Mouse (Mus musculus): ENCODE measurements around the gene Ube2f. TPM values are rescaled to one million over a fixed set of nuclear protein-coding genes. Genes with fewer than 3 reads are reported as not detected.

The Ube2f gene
- polyA plus RNA-seq, 1 experiment from 2014 or later: 55.5 TPM

DNA sequence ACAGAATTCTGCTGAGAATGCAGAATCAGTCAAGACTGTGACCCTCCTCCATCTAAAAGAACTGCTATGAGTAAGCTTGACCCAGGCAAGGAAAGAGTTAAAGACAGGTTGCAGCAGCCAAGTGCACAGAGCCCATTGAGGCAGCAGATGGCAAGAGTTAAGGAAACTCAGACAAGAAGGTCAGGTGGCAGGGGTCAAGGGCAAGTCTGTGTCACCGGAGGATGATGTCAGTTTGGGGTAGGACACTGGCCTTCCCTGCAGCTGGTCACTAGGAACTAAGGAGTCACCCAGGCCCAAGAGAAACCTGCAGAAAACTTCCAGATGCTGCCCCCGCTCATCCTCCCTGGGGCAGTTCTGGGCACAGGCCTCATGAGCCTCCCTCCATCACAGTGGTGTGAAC is 74.5 kb downstream of the Ube2f start:
- no peaks in the 10 kb centered on the region for H3K36me3 ChIP-seq (ENCODE audit: control insufficient read depth, insufficient read depth)
- 84% methylated on average over 2 of the region's 2 CpGs for WGBS
- H3K4me2 ChIP-seq (replicated peaks; ENCODE audit: low read depth): no peak overlapping the region
- no peaks in the 10 kb centered on the region for H3K27me3 ChIP-seq (replicated peaks; ENCODE audit: control insufficient read depth, insufficient read depth, low read length)
- no peaks in the 10 kb centered on the region for H3K4me1 ChIP-seq (replicated peaks; ENCODE audit: control insufficient read depth, insufficient read depth, low read length)
- no peak for ATAC-seq
- TF ChIP-seq CTCF (IDR thresholded peaks at IDR 0.05; ENCODE audit: low read depth): no peak
- no peak overlapping the region for H3K9ac ChIP-seq (ENCODE audit: low read depth, low read length)
- H3K9me3 ChIP-seq (ENCODE audit: control insufficient read depth): no peaks in the 10 kb centered on the region
- H3K27ac ChIP-seq (ENCODE audit: low read depth, low read length): no peak overlapping the region
- no peak overlapping the region for H3K4me3 ChIP-seq (ENCODE audit: low read depth, low read length)

GRCm38 (mm10) chr1:91325488-91326042 is 75.5 kb downstream of the Ube2f start:
- no peak overlapping the region for H3K4me3 ChIP-seq (ENCODE audit: low read depth, low read length)
- no peak overlapping the region for H3K4me2 ChIP-seq (replicated peaks; ENCODE audit: low read depth)
- no peak for ATAC-seq
- no peaks in the 10 kb centered on the region for H3K9me3 ChIP-seq (ENCODE audit: control insufficient read depth)
- H3K9ac ChIP-seq (ENCODE audit: low read depth, low read length): no peak overlapping the region
- no peaks in the 10 kb centered on the region for H3K27me3 ChIP-seq (replicated peaks; ENCODE audit: control insufficient read depth, insufficient read depth, low read length)
- no peaks in the 10 kb centered on the region for H3K36me3 ChIP-seq (ENCODE audit: control insufficient read depth, insufficient read depth)
- H3K4me1 ChIP-seq (replicated peaks; ENCODE audit: control insufficient read depth, insufficient read depth, low read length): no peaks in the 10 kb centered on the region
- 59% methylated on average over 4 of the region's 4 CpGs for WGBS
- TF ChIP-seq CTCF (IDR thresholded peaks at IDR 0.05; ENCODE audit: low read depth): no peak
- no peak overlapping the region for H3K27ac ChIP-seq (ENCODE audit: low read depth, low read length)

- 50% methylated on average over 4 of the region's 4 CpGs for WGBS
- Histone ChIP-seq H3K27ac (ENCODE audit: low read depth, low read length) (no peak overlapping the region), H3K4me1 (replicated peaks; ENCODE audit: control insufficient read depth, insufficient read depth, low read length) (no peaks in the 10 kb centered on the region), H3K36me3 (ENCODE audit: control insufficient read depth, insufficient read depth) (no peaks in the 10 kb centered on the region), H3K9me3 (ENCODE audit: control insufficient read depth) (no peaks in the 10 kb centered on the region), H3K27me3 (replicated peaks; ENCODE audit: control insufficient read depth, insufficient read depth, low read length) (no peaks in the 10 kb centered on the region), H3K4me2 (replicated peaks; ENCODE audit: low read depth) (no peak overlapping the region), H3K9ac (ENCODE audit: low read depth, low read length) (no peak overlapping the region), H3K4me3 (ENCODE audit: low read depth, low read length) (no peak overlapping the region)
- ATAC-seq: no peak
- no peak for TF ChIP-seq CTCF (IDR thresholded peaks at IDR 0.05; ENCODE audit: low read depth)
Measured at GRCm38 (mm10) chr1:91332102-91332501, 82.0 kb downstream of the Ube2f start.

DNA sequence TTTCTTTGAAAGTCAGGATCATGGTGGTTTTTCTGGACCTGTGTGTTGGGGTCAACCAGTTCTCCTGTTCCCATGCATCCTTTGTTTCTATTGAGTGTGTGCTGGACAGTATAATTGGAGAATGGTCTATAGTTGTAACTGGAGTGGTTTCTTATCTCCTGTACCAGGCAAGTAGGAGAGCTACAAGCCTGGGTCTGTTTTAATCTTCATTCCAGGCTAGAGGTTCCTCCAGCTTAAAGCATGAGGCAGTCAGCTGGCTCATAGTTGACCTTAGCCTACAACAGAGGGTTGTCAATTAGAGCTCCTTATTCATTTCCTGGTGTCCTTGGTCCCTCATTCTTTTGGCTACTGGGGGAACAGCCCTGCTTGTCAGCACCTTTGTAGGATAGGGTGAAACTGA is 83.5 kb downstream of the Ube2f start:
- Histone ChIP-seq H3K27me3 (replicated peaks; ENCODE audit: control insufficient read depth, insufficient read depth, low read length) (no peaks in the 10 kb centered on the region), H3K4me3 (ENCODE audit: low read depth, low read length) (no peak overlapping the region), H3K27ac (ENCODE audit: low read depth, low read length) (no peak overlapping the region), H3K9me3 (ENCODE audit: control insufficient read depth) (no peaks in the 10 kb centered on the region), H3K36me3 (ENCODE audit: control insufficient read depth, insufficient read depth) (no peaks in the 10 kb centered on the region), H3K9ac (ENCODE audit: low read depth, low read length) (no peak overlapping the region), H3K4me1 (replicated peaks; ENCODE audit: control insufficient read depth, insufficient read depth, low read length) (no peaks in the 10 kb centered on the region), H3K4me2 (replicated peaks; ENCODE audit: low read depth) (no peak overlapping the region)
- TF ChIP-seq CTCF (IDR thresholded peaks at IDR 0.05; ENCODE audit: low read depth): no peak
- no peak for ATAC-seq

GRCm38 (mm10) chr1:91337355-91337754 is 87.3 kb downstream of the Ube2f start:
- H3K36me3 ChIP-seq (ENCODE audit: control insufficient read depth, insufficient read depth): no peaks in the 10 kb centered on the region
- no peak overlapping the region for H3K4me3 ChIP-seq (ENCODE audit: low read depth, low read length)
- H3K27ac ChIP-seq (ENCODE audit: low read depth, low read length): no peak overlapping the region
- H3K9ac ChIP-seq (ENCODE audit: low read depth, low read length): no peak overlapping the region
- no peak for ATAC-seq
- no peaks in the 10 kb centered on the region for H3K27me3 ChIP-seq (replicated peaks; ENCODE audit: control insufficient read depth, insufficient read depth, low read length)
- no peak overlapping the region for H3K4me2 ChIP-seq (replicated peaks; ENCODE audit: low read depth)
- WGBS: 87% methylated on average over 7 of the region's 7 CpGs
- no peaks in the 10 kb centered on the region for H3K4me1 ChIP-seq (replicated peaks; ENCODE audit: control insufficient read depth, insufficient read depth, low read length)
- no peak for TF ChIP-seq CTCF (IDR thresholded peaks at IDR 0.05; ENCODE audit: low read depth)
- H3K9me3 ChIP-seq (ENCODE audit: control insufficient read depth): no peaks in the 10 kb centered on the region

Other genes starting within 250 kb of the Ube2f start
- 0.13 and 0.52 TPM in 2 replicates for gene Rbm44, start 105.2 kb upstream of the Ube2f start, polyA plus RNA-seq (2015; fragmentation: Nextera tagmentation; extraction: Ambion mirVana)
- gene Ramp1, start 70.5 kb upstream of the Ube2f start, polyA plus RNA-seq (2015; fragmentation: Nextera tagmentation; extraction: Ambion mirVana): 16.1 and 16.5 TPM in 2 replicates
- 20.2 and 23.1 TPM in 2 replicates for gene Scly, start 48.0 kb downstream of the Ube2f start, polyA plus RNA-seq (2015; fragmentation: Nextera tagmentation; extraction: Ambion mirVana)
- not detected in 2 replicates for gene Espnl, start 71.8 kb downstream of the Ube2f start, polyA plus RNA-seq (2015; fragmentation: Nextera tagmentation; extraction: Ambion mirVana)
- 1.3 and 1.8 TPM in 2 replicates for gene Klhl30, start 100.7 kb downstream of the Ube2f start, polyA plus RNA-seq (2015; fragmentation: Nextera tagmentation; extraction: Ambion mirVana)
- gene Erfe, start 116.1 kb downstream of the Ube2f start, polyA plus RNA-seq (2015; fragmentation: Nextera tagmentation; extraction: Ambion mirVana): 2.7 and 3.1 TPM in 2 replicates
- gene Ilkap, start 148.5 kb downstream of the Ube2f start, polyA plus RNA-seq (2015; fragmentation: Nextera tagmentation; extraction: Ambion mirVana): 51.2 TPM in 2 replicates
- 84.1 and 84.8 TPM in 2 replicates for gene Hes6, start 163.7 kb downstream of the Ube2f start, polyA plus RNA-seq (2015; fragmentation: Nextera tagmentation; extraction: Ambion mirVana)
- 7.2 and 7.9 TPM in 2 replicates for gene Per2, start 209.0 kb downstream of the Ube2f start, polyA plus RNA-seq (2015; fragmentation: Nextera tagmentation; extraction: Ambion mirVana)
- gene Traf3ip1, start 244.3 kb downstream of the Ube2f start, polyA plus RNA-seq (2015; fragmentation: Nextera tagmentation; extraction: Ambion mirVana): 3.3 and 3.7 TPM in 2 replicates

Data from intestine, postnatal 0 days (tissue).